Mouse (Mus musculus) yolk sac, embryonic 10.5 days (tissue): Measurements from ENCODE around the gene Myof.

Experiments
- DNase-seq: peaks from one replicate; pipeline ENCODE4 v3.0.0-alpha.2; 2017; ENCODE audit warnings: low spot score

The Myof gene

GRCm38 (mm10) chr19:38003671-38004521 is 39.5 kb downstream of the Myof start:
- DNase-seq, result peak; percentile 84

- no peak for DNase-seq
These were observed 40.6 kb downstream of the Myof start for GRCm38 (mm10) chr19:38002816-38003215.

GRCm38 (mm10) chr19:38000990-38001389 is 42.4 kb downstream of the Myof start:
- DNase-seq, result peak; percentile 47

- no peak for DNase-seq
These were observed 43.4 kb downstream of the Myof start for GRCm38 (mm10) chr19:37999941-38000340.

- no peak for DNase-seq
These were observed 49.1 kb downstream of the Myof start for GRCm38 (mm10) chr19:37994301-37994700.

GRCm38 (mm10) chr19:37992184-37992554 is 51.2 kb downstream of the Myof start:
- DNase-seq, result no peak

- no peak for DNase-seq
These were observed 51.8 kb downstream of the Myof start for GRCm38 (mm10) chr19:37991399-37992183.

GRCm38 (mm10) chr19:37989971-37990370 is 53.4 kb downstream of the Myof start:
- DNase-seq, result no peak

GRCm38 (mm10) chr19:37988156-37988555 is 55.2 kb downstream of the Myof start:
- no peak for DNase-seq

- DNase-seq, result no peak
These were observed 57.6 kb downstream of the Myof start for GRCm38 (mm10) chr19:37985730-37986129.

GRCm38 (mm10) chr19:37975951-37976350 is 67.4 kb downstream of the Myof start:
- no peak for DNase-seq

GRCm38 (mm10) chr19:37970571-37970970 is 72.8 kb downstream of the Myof start:
- DNase-seq, result no peak

GRCm38 (mm10) chr19:37970004-37970403 is 73.4 kb downstream of the Myof start:
- DNase-seq, result peak; percentile 66

GRCm38 (mm10) chr19:37965828-37966227 is 77.5 kb downstream of the Myof start:
- DNase-seq, result no peak

GRCm38 (mm10) chr19:37963421-37963820 is 80.0 kb downstream of the Myof start:
- DNase-seq, result no peak

GRCm38 (mm10) chr19:37960791-37961190 is 82.6 kb downstream of the Myof start:
- no peak for DNase-seq

- DNase-seq, result no peak
These were observed 83.7 kb downstream of the Myof start for GRCm38 (mm10) chr19:37959543-37960215.

GRCm38 (mm10) chr19:37959076-37959475 is 84.3 kb downstream of the Myof start:
- DNase-seq, result no peak

GRCm38 (mm10) chr19:37957256-37957655 is 86.1 kb downstream of the Myof start:
- DNase-seq, result no peak

GRCm38 (mm10) chr19:37956006-37956405 is 87.4 kb downstream of the Myof start:
- DNase-seq, result no peak

GRCm38 (mm10) chr19:37955425-37956001 is 87.9 kb downstream of the Myof start:
- DNase-seq, result peak; percentile 70

- no peak for DNase-seq
These were observed 88.6 kb downstream of the Myof start for GRCm38 (mm10) chr19:37954772-37955171.
